Mouse (Mus musculus) forebrain, embryonic 16.5 days (tissue): ENCODE data around the gene Tmem107. TPM values are rescaled to one million over a fixed set of nuclear protein-coding genes. Genes with fewer than 3 reads are reported as not detected.

Source experiments
- ATAC-seq: fragments of 200-750 bp; cut with Nextera tagmentation; 2 replicates; pipeline ENCODE4 v1.8.0; 2017; ENCODE audit warnings: mild to moderate bottlenecking, moderate library complexity
- H3K27ac ChIP-seq: fragments of 300-500 bp; sonication (generic); 2 replicates; pipeline ENCODE4 v1.5.1; 2014; ENCODE audit warnings: low read length, control low read depth
- H3K27me3 ChIP-seq: fragments of 300-500 bp; sonication (generic); replicated peaks from 2 replicates; pipeline ENCODE4 v1.6.1; 2014; ENCODE audit warnings: low read length; ENCODE audit not compliant: control insufficient read depth, insufficient read depth
- H3K36me3 ChIP-seq: fragments of 300-500 bp; sonication (generic); 2 replicates; pipeline ENCODE4 v1.6.1; 2014; ENCODE audit not compliant: control insufficient read depth, insufficient read depth
- H3K4me1 ChIP-seq: fragments of 300-500 bp; sonication (generic); replicated peaks from 2 replicates; pipeline ENCODE4 v1.6.1; 2014; ENCODE audit warnings: low read length; ENCODE audit not compliant: control insufficient read depth, insufficient read depth
- H3K4me2 ChIP-seq: fragments of 300-500 bp; sonication (generic); 2 replicates; pipeline ENCODE4 v1.6.1; 2014; ENCODE audit warnings: mild to moderate bottlenecking, low read length, control low read depth
- H3K4me3 ChIP-seq: fragments of 300-500 bp; sonication (generic); replicated peaks from 2 replicates; pipeline ENCODE4 v1.5.1; 2014; ENCODE audit warnings: mild to moderate bottlenecking, low read length, control low read depth
- H3K9ac ChIP-seq: fragments of 300-500 bp; sonication (generic); replicated peaks from 2 replicates; pipeline ENCODE4 v1.6.1; 2014; ENCODE audit warnings: low read depth, low read length, control low read depth
- H3K9me3 ChIP-seq: fragments of 300-500 bp; sonication (generic); 2 replicates; pipeline ENCODE4 v1.6.1; 2016; ENCODE audit warnings: low read length; ENCODE audit not compliant: control insufficient read depth
- WGBS: fragments of 180-500 bp; shearing (Covaris S2); extraction: QIAGEN DNeasy Blood & Tissue Kit; methylation state at CpG from one replicate; pipeline ENCODE4 v1.1.7; 2014; 5-methylcytosine and 5-hydroxymethylcytosine counted together
- polyA plus RNA-seq: library from polyadenylated mRNA; unstranded; fragments of >200 nt; fragmentation: Nextera tagmentation; extraction: Ambion mirVana; gene quantifications from 2 replicates; pipeline ENCODE4 v1.2.1, GENCODE M21; 2015

The Tmem107 gene
- polyA plus RNA-seq, 1 experiment from 2014 or later = 48.4 TPM

- Histone ChIP-seq H3K27me3 (no peaks in the 10 kb centered on the region), H3K36me3 (0 out of 2 replicates have a peak, but pooled peaks cover 2% of the 10 kb centered on the region), H3K4me3 (peak within 1 kb of the TSS; percentile 46), H3K9ac (peak within 1 kb of the TSS; percentile 47), H3K9me3 (no peaks in the 10 kb centered on the region), H3K4me2 (peak within 1 kb of the TSS; percentile 75), H3K4me1 (peaks cover 69% of the 10 kb centered on the region), H3K27ac (peak within 1 kb of the TSS; percentile 64)
- ATAC-seq = peak; percentile 94
- WGBS = under 1% methylated on average over 37 of the region's 37 CpGs
These were observed 24.3 kb downstream of the Tmem107 start, which contains the start of gene Per1 for GRCm38 (mm10) chr11:69094697-69095429. Gene Per1, plus strand, starts transcription at chr11:69095217.

DNA sequence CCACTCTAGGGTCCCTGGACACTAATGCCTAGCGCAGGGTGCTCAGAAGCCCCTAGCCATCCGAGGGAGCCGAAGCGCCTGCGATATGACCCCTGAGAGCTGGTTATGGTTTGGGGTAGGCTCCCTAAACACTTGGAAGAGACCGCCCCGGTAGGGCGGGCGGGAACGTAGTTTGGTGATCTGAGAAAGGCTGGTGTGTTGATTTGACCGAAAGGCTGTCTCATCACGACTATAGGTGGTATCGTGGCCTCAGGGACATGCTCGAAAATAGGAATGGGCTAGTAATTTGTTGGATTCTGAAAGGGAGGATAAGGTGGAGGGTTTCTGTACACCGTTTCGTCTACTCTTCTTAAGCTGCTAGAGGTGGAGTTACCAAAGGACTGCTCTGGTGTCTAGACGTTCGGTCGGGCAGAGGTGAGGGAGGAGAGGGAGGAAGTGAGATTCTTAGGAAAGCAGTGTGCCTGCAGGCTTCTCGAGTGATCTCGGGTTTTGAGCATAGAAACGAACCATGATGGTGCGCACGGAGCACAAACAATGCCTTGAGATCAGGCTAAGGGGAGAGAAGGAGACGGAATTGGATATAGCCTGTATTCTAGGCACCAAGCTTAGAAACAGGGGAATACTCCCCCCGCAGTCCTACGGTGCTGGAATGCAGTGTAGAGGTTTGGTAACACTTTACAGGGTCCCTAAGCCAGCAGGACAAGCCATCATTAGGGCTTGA lies 25.1 kb downstream of the Tmem107 start:
- Histone ChIP-seq H3K9me3 (no peaks in the 10 kb centered on the region), H3K27ac (peak overlapping the region; percentile 64), H3K36me3 (no peaks in the 10 kb centered on the region), H3K4me3 (peak overlapping the region; percentile 46), H3K4me2 (peak overlapping the region; percentile 75), H3K9ac (peak overlapping the region; percentile 47), H3K27me3 (no peaks in the 10 kb centered on the region), H3K4me1 (peaks cover 68% of the 10 kb centered on the region)
- WGBS = 3% methylated on average over 27 of the region's 27 CpGs
- ATAC-seq = no peak

GRCm38 (mm10) chr11:69096360-69096986 lies 25.9 kb downstream of the Tmem107 start:
- Histone ChIP-seq H3K9me3 (no peaks in the 10 kb centered on the region), H3K36me3 (peaks cover 2% of the 10 kb centered on the region; the same call in 1 of the 2 replicates), H3K9ac (peak overlapping the region; percentile 47), H3K27me3 (no peaks in the 10 kb centered on the region), H3K4me1 (peaks cover 66% of the 10 kb centered on the region), H3K4me2 (peak overlapping the region; percentile 75), H3K27ac (peak overlapping the region; percentile 87), H3K4me3 (peak overlapping the region; percentile 31)
- 10% methylated on average over 9 of the region's 9 CpGs for WGBS
- no peak for ATAC-seq

DNA sequence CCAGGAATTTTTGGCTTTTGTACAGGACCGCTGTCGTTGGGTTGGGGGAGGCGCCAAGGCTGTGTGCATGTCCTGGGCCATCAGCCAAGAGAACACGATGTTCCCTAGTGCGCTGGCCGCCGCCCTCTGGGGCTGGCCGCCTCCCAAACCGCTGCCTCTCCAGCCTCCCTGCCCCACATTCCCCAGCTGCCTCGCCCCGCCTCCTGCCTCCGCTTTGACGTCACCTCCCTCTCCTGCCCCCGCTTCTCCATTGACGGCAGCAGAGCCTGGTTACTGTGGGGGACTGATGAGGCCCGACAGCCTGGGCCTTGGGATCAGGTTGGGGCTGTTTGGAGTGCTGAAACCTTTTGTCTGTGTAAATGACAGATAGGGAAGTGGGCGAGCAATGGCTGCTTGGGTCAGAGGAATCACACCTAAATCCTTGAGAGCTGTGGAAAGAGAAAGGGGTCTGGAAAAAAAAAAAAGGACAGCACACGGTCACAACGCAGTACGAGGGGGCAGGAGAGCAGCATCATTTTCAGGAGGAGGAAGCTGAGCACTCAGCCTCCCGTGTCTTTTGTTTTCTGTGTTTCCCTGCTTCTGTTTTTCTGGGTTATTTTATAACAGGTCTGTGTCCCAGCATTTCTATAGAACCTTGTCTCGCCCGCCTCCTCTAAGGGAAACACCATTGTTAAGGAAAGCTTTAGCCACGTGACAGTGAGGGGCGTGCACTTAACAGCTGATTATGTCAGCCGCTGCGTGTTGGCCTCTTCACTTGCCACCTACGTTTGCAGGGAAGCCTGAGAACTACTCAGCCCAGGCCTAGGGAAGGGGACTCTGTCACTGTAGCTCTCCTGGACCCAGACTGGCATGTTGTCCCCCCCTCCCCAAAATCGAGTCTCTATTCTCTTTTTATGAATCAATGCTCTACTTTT lies 26.6 kb downstream of the Tmem107 start:
- Histone ChIP-seq H3K9ac (peak overlapping the region; percentile 47), H3K4me2 (peak overlapping the region; percentile 61), H3K9me3 (no peaks in the 10 kb centered on the region), H3K27me3 (no peaks in the 10 kb centered on the region), H3K4me3 (peak overlapping the region; percentile 31), H3K4me1 (peaks cover 60% of the 10 kb centered on the region), H3K27ac (peak overlapping the region; percentile 87), H3K36me3 (peaks cover 6% of the 10 kb centered on the region; the same call in 1 of the 2 replicates)
- ATAC-seq = no peak
- WGBS = 1% methylated on average over 29 of the region's 29 CpGs

GRCm38 (mm10) chr11:69098039-69098761 lies 27.6 kb downstream of the Tmem107 start:
- peak overlapping the region; percentile 67 for H3K9ac ChIP-seq
- H3K27ac ChIP-seq = peak overlapping the region; percentile 87
- peak overlapping the region; percentile 78 for H3K4me2 ChIP-seq
- peak overlapping the region; percentile 53 for H3K4me3 ChIP-seq
- H3K9me3 ChIP-seq = no peaks in the 10 kb centered on the region
- H3K4me1 ChIP-seq = peaks cover 60% of the 10 kb centered on the region
- 16% methylated on average over 8 of the region's 8 CpGs for WGBS
- ATAC-seq = no peak
- H3K27me3 ChIP-seq = no peaks in the 10 kb centered on the region
- peaks cover 7% of the 10 kb centered on the region for H3K36me3 ChIP-seq

DNA sequence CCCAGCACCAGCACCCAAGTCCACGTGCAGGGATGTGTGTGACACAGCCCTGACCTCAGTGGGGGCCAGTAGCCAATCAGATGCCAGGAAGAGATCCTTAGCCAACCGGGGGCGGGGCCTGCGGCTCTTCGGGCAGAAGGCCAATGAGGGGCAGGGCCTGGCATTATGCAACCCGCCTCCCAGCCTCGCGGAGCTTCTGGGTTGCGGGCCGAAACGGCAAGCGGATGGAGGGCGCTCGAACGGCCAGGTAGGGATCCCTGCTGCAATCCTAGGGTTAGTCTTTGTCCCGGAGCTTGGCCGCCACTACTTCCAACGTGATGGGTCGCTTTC lies 28.1 kb downstream of the Tmem107 start:
- ATAC-seq = no peak
- H3K36me3 ChIP-seq = peaks cover 12% of the 10 kb centered on the region
- H3K27me3 ChIP-seq = no peaks in the 10 kb centered on the region
- peak overlapping the region; percentile 53 for H3K4me3 ChIP-seq
- peak overlapping the region; percentile 78 for H3K4me2 ChIP-seq
- no peaks in the 10 kb centered on the region for H3K9me3 ChIP-seq
- H3K27ac ChIP-seq = peak overlapping the region; percentile 87
- peaks cover 60% of the 10 kb centered on the region for H3K4me1 ChIP-seq
- peak overlapping the region; percentile 67 for H3K9ac ChIP-seq
- 0% methylated on average over 19 of the region's 19 CpGs for WGBS

- H3K9ac ChIP-seq = peak overlapping the region; percentile 67
- H3K27ac ChIP-seq = peak overlapping the region; percentile 87
- H3K27me3 ChIP-seq = no peaks in the 10 kb centered on the region
- ATAC-seq = no peak
- peak overlapping the region; percentile 78 for H3K4me2 ChIP-seq
- peaks cover 18% of the 10 kb centered on the region for H3K36me3 ChIP-seq
- under 1% methylated on average over 22 of the region's 22 CpGs for WGBS
- no peaks in the 10 kb centered on the region for H3K9me3 ChIP-seq
- peaks cover 58% of the 10 kb centered on the region for H3K4me1 ChIP-seq
- peak overlapping the region; percentile 53 for H3K4me3 ChIP-seq
These were observed 28.7 kb downstream of the Tmem107 start for GRCm38 (mm10) chr11:69099177-69099914.

DNA sequence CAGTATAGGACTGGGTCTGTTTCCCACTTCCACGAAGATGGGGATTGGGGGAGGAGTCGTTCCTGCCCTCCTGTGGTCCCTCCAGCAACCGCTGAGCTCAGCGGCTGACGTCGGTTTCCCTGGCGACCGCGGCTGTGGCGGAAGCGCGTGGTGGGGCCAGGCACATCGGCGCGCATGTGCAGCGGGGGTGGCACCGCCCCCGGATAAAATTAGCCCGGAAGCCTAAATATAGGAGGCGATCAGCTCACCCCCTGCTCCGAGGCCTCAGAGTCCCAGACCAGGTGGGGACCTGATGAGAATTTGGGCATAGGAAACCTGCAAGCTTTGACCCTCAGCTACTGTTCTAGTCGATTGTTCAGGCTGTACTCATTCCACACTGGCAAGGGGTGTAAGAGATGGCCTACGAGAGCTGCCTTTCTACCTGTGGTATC lies 29.3 kb downstream of the Tmem107 start:
- peak overlapping the region; percentile 78 for H3K4me2 ChIP-seq
- peaks cover 18% of the 10 kb centered on the region for H3K36me3 ChIP-seq
- peaks cover 56% of the 10 kb centered on the region for H3K4me1 ChIP-seq
- no peaks in the 10 kb centered on the region for H3K9me3 ChIP-seq
- no peaks in the 10 kb centered on the region for H3K27me3 ChIP-seq
- peak overlapping the region; percentile 67 for H3K9ac ChIP-seq
- ATAC-seq = peak; percentile 37
- WGBS = under 1% methylated on average over 23 of the region's 23 CpGs
- peak overlapping the region; percentile 87 for H3K27ac ChIP-seq
- peak overlapping the region; percentile 53 for H3K4me3 ChIP-seq
